Mouse (Mus musculus): ENCODE data around the gene Fgfr2. TPM values are rescaled to one million over a fixed set of nuclear protein-coding genes. Genes with fewer than 3 reads are reported as not detected.

Gene Fgfr2
- polyA plus RNA-seq, 1 experiment from 2014 or later, result 34.1 TPM

DNA sequence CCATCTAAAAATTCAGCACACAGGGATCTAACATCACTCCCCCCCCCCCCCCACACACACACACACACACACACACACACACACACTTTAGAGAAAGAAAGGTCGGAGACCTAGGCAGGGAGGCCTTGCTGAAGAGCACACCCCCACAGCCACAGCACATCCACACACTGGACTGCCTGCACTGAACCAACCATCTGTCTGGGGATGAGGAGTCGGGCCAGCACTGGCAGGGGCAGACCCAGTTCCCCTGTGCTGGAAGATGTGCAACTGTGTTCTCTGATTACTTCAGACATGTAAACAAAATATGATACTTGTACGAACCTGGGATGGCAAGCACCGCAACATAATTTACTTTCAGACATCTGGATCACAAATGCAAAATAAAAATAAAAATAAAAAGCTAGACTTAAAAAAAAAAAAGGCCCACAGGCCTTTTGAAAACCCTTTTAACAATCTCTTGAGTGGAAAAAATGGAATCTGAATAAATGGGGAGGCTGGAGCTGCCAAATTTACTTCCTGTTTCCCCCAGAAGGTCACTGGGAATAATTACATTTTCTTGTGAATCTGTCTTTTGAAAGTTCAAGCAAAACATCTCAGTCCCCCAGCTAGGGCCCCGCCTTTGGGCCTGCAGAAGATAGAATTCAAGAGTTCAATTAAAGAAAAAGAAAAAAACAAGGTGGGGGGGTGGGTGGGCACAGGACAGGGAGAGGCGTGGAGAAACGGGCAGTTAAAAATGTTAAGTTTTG, 314.9 kb downstream of the Fgfr2 start:
- WGBS, result 61% methylated on average over 7 of the region's 7 CpGs
- Histone ChIP-seq H3K9ac (peak overlapping the region; percentile 59), H3K27ac (ENCODE audit: poor library complexity, severe bottlenecking) (peak overlapping the region; percentile 80), H3K27me3 (replicated peaks) (no peaks in the 10 kb centered on the region), H3K9me3 (replicated peaks) (no peaks in the 10 kb centered on the region), H3K36me3 (no peaks in the 10 kb centered on the region), H3K4me3 (no peak overlapping the region), H3K4me1 (replicated peaks) (peaks cover 87% of the 10 kb centered on the region), H3K4me2 (peak overlapping the region; percentile 57; the same call in 1 of the 2 replicates)
- ATAC-seq (ENCODE audit: insufficient number of reproducible peaks, low FRiP score), result no peak

DNA sequence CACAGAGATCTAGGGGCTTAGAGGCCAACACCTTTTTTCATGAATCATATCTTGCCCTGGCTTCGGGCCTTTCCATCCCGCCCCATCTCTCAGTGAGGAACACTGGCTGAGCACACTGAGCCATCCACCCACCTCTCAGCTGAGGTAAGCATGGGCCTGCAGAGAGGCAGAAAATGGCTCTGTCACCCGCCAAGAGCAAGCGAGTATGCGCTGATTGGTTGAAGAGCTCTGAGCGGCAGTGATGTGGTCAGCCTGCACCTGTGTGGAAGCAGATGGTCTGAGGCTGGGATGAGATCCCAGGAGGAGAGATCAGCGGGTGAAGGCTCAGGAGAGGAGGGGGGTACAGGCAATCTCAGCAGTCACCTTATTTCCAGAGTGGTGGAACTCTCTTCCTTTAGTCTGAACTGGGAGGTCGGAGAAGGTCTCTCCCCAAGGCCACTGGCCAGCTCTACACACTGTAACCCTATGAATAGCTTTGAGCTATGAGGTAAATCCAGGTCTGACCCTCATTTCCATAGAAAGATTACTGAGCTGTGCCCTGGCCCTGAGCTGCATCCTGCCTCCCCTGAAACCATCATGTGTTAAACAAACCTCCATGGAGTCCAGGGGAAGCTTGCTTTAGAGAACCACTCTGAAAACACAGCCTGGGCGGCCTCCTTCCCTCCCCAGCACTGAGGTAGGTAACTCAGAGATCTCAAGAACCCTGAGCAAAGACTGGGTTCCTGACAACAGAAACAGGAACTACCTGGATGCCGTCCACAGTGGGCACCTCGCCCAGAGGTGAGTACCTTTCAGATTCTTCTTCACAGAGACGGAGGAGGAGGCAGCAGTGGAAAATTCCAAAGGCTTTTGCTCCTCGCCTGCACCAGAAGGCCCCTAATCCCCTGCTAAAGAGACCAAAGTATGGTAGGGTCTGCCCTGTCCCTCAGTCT, 316.0 kb downstream of the Fgfr2 start:
- H3K9ac ChIP-seq, result 0 out of 2 replicates have a peak overlapping the region, but pooled peaks have one; percentile 29
- WGBS, result 60% methylated on average over 13 of the region's 13 CpGs

DNA sequence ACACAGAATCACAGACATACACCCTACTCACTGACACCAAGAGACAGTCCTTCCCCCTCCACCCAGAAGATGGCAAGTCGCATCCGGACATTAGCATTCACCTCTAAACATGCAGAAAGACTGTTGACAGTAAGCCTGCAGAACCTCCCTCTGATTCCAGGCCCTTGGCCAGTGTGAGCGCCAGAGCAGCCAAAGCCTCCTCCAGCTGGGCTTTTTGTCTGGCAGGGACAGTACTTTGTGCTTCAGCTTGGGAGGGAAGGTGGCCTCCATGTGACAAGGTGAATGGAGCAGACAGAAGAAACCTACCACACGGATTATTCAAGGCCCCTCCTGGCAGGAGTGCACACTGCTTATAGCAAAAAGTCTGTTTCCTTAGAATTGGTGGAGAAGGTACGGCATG, 316.9 kb downstream of the Fgfr2 start:
- H3K9ac ChIP-seq, result no peak overlapping the region
- no peak for ATAC-seq (ENCODE audit: insufficient number of reproducible peaks, low FRiP score)
- peaks cover 96% of the 10 kb centered on the region for H3K4me1 ChIP-seq (replicated peaks)
- H3K27ac ChIP-seq (ENCODE audit: poor library complexity, severe bottlenecking), result 0 out of 2 replicates have a peak overlapping the region, but pooled peaks have one; percentile 36
- H3K36me3 ChIP-seq, result no peaks in the 10 kb centered on the region
- H3K9me3 ChIP-seq (replicated peaks), result no peaks in the 10 kb centered on the region
- no peak overlapping the region for H3K4me2 ChIP-seq
- no peaks in the 10 kb centered on the region for H3K27me3 ChIP-seq (replicated peaks)
- no peak overlapping the region for H3K4me3 ChIP-seq
- 62% methylated on average over 5 of the region's 5 CpGs for WGBS

More for the DNA sequence above, 316.0 kb downstream of the Fgfr2 start:
- Histone ChIP-seq H3K36me3 (no peaks in the 10 kb centered on the region), H3K4me3 (no peak overlapping the region), H3K27ac (ENCODE audit: poor library complexity, severe bottlenecking) (peak overlapping the region; percentile 56), H3K9me3 (replicated peaks) (no peaks in the 10 kb centered on the region), H3K4me2 (no peak overlapping the region), H3K4me1 (replicated peaks) (peaks cover 96% of the 10 kb centered on the region), H3K27me3 (replicated peaks) (no peaks in the 10 kb centered on the region)
- no peak for ATAC-seq (ENCODE audit: insufficient number of reproducible peaks, low FRiP score)

DNA sequence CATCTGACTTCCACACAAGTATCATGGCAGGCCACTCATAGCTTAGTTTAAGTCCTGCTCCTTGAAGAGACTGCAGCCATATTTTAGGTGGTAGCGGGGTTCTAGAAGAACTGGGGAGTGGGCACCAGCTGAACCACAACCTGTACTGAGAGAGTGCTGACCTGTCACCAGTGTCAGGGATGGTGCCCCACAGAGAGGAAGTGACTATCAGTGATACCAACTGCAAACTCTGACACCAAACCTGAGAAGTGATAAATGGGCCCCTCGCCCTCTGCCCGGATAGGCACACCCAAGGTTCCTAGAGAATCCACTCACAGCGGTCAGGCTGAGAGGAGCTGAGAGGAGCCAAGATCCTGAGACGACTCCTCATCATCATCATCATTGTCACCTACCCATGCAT, 318.2 kb downstream of the Fgfr2 start:
- WGBS, result 68% methylated on average over 5 of the region's 5 CpGs
- H3K4me1 ChIP-seq (replicated peaks), result peaks cover 96% of the 10 kb centered on the region
- H3K4me3 ChIP-seq, result no peak overlapping the region
- H3K36me3 ChIP-seq, result no peaks in the 10 kb centered on the region
- H3K9me3 ChIP-seq (replicated peaks), result no peaks in the 10 kb centered on the region
- ATAC-seq (ENCODE audit: insufficient number of reproducible peaks, low FRiP score), result no peak
- H3K4me2 ChIP-seq, result no peak overlapping the region
- no peak overlapping the region for H3K27ac ChIP-seq (ENCODE audit: poor library complexity, severe bottlenecking)
- no peaks in the 10 kb centered on the region for H3K27me3 ChIP-seq (replicated peaks)
- H3K9ac ChIP-seq, result no peak overlapping the region

DNA sequence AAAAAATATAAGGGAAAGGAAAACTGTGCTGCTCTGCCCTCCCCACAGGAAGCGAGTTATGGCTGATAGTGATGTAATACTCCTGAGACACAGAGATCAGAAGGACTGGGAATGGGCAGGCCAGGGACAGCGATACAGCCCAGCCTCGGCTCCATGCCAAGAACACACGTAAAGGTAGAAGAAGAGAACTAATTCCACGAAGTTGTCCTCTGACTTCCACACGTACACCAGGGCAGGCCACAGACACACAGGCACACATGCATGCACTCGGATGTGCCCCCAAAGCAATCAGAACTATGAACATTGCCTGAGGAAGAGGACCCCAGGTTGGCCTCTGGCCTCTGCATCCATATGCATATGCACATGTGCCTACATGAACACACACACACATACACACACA, 318.7 kb downstream of the Fgfr2 start:
- Histone ChIP-seq H3K4me3 (no peak overlapping the region), H3K36me3 (no peaks in the 10 kb centered on the region), H3K4me1 (replicated peaks) (peaks cover 96% of the 10 kb centered on the region), H3K27ac (ENCODE audit: poor library complexity, severe bottlenecking) (peak overlapping the region; percentile 74; the same call in 1 of the 2 replicates), H3K9me3 (replicated peaks) (no peaks in the 10 kb centered on the region), H3K4me2 (no peak overlapping the region), H3K27me3 (replicated peaks) (no peaks in the 10 kb centered on the region), H3K9ac (no peak overlapping the region)
- 52% methylated on average over 7 of the region's 7 CpGs for WGBS
- no peak for ATAC-seq (ENCODE audit: insufficient number of reproducible peaks, low FRiP score)

DNA sequence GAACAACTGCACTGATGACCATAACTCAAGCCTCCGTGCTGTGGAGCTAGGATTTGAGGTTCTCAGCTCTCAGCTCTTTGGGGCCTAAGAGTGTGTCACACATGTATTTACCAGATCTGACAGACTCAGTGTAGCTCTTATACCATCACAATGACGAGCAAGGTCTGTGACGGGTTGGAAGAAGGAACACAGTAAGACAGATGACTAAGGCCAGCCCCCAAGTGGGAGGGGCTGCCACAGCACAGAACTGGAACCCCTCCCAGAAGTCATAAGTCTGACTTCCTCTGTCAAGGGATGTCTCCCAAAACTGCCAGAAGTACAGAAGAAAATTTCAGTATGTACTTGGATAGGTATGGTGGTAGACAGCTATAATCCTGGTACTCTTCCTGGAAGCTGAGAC, 319.2 kb downstream of the Fgfr2 start:
- no peak for ATAC-seq (ENCODE audit: insufficient number of reproducible peaks, low FRiP score)
- no peak overlapping the region for H3K4me2 ChIP-seq
- no peaks in the 10 kb centered on the region for H3K9me3 ChIP-seq (replicated peaks)
- H3K27ac ChIP-seq (ENCODE audit: poor library complexity, severe bottlenecking), result peak overlapping the region; percentile 74
- no peak overlapping the region for H3K9ac ChIP-seq
- no peaks in the 10 kb centered on the region for H3K27me3 ChIP-seq (replicated peaks)
- 65% methylated on average over 3 of the region's 3 CpGs for WGBS
- H3K4me1 ChIP-seq (replicated peaks), result peaks cover 96% of the 10 kb centered on the region
- no peaks in the 10 kb centered on the region for H3K36me3 ChIP-seq
- no peak overlapping the region for H3K4me3 ChIP-seq

DNA sequence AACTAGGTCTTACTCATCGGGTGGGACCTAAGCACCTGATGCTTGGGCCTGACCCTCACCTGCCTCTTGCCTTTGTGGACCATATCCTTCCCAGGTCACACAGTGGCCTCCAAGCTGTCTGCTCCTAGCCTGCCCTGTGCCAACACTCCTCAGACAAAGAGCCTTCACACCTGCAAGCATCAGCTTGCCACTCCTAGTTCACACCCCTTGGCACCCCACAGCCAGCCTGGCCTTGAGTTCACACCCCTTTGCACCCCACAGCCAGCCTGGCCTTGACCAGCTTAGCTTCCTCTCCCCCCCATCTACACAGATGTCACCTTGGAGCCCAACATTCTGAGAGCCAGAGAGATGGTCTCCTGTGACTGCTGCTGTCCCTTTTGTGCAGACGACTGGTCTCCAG, 319.8 kb downstream of the Fgfr2 start:
- Histone ChIP-seq H3K9ac (no peak overlapping the region), H3K4me3 (no peak overlapping the region), H3K9me3 (replicated peaks) (no peaks in the 10 kb centered on the region), H3K27ac (ENCODE audit: poor library complexity, severe bottlenecking) (peak overlapping the region; percentile 74), H3K36me3 (no peaks in the 10 kb centered on the region), H3K27me3 (replicated peaks) (no peaks in the 10 kb centered on the region), H3K4me1 (replicated peaks) (peaks cover 90% of the 10 kb centered on the region), H3K4me2 (no peak overlapping the region)
- WGBS, result 54% methylated on average over 2 of the region's 2 CpGs
- no peak for ATAC-seq (ENCODE audit: insufficient number of reproducible peaks, low FRiP score)

DNA sequence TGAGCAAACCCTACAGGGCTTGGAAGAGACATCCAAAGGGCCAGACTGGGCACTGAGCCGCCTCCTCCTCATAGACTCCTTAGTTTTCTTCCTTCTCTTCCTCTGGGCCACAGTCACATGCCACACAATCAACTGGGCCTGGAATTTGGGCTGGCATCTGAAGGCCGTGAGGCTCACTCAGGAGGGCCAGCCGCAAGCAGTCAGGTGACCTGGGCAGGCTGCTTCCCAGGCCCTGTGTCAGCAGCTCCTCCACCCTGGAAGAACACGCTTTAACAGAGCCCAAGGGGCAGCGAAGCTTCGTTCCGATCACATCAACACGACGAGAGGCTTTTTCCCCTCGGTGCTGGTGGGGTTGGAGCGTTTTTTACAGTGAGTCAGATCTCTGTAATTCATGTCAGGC, 320.5 kb downstream of the Fgfr2 start:
- 0 out of 2 replicates have a peak, but pooled peaks cover 5% of the 10 kb centered on the region for H3K36me3 ChIP-seq
- WGBS, result 48% methylated on average over 11 of the region's 11 CpGs
- no peak for ATAC-seq (ENCODE audit: insufficient number of reproducible peaks, low FRiP score)
- H3K4me1 ChIP-seq (replicated peaks), result peaks cover 84% of the 10 kb centered on the region
- H3K27me3 ChIP-seq (replicated peaks), result no peaks in the 10 kb centered on the region
- H3K9me3 ChIP-seq (replicated peaks), result no peaks in the 10 kb centered on the region
- H3K9ac ChIP-seq, result peak overlapping the region; percentile 42; the same call in 1 of the 2 replicates
- peak overlapping the region; percentile 74 for H3K27ac ChIP-seq (ENCODE audit: poor library complexity, severe bottlenecking)
- no peak overlapping the region for H3K4me2 ChIP-seq
- H3K4me3 ChIP-seq, result no peak overlapping the region

DNA sequence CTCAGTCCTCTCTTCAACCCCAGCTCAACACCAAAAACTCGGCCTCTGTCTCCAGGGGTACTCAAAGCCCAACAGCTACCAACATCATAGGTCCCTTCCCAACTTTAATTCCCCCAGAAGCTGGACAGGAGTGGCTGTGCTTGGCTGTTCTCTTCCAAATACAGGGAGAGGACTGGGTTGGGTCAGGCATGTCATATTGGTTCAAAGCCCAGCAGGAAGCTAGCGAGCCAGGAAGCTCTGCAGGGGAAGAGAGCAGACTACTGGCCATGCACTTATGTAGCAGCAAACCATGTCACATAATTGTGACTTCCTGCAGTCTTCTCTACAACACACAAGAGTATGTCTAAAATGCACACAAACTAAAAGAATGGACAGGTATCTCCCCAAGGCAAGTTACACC, 321.1 kb downstream of the Fgfr2 start:
- no peak overlapping the region for H3K4me2 ChIP-seq
- H3K36me3 ChIP-seq, result 0 out of 2 replicates have a peak, but pooled peaks cover 5% of the 10 kb centered on the region
- H3K27me3 ChIP-seq (replicated peaks), result no peaks in the 10 kb centered on the region
- H3K4me3 ChIP-seq, result no peak overlapping the region
- peak overlapping the region; percentile 74 for H3K27ac ChIP-seq (ENCODE audit: poor library complexity, severe bottlenecking)
- H3K4me1 ChIP-seq (replicated peaks), result peaks cover 78% of the 10 kb centered on the region
- H3K9me3 ChIP-seq (replicated peaks), result no peaks in the 10 kb centered on the region
- WGBS, result 86% methylated on average over 2 of the region's 2 CpGs
- H3K9ac ChIP-seq, result peak overlapping the region; percentile 42; the same call in 1 of the 2 replicates
- no peak for ATAC-seq (ENCODE audit: insufficient number of reproducible peaks, low FRiP score)

DNA sequence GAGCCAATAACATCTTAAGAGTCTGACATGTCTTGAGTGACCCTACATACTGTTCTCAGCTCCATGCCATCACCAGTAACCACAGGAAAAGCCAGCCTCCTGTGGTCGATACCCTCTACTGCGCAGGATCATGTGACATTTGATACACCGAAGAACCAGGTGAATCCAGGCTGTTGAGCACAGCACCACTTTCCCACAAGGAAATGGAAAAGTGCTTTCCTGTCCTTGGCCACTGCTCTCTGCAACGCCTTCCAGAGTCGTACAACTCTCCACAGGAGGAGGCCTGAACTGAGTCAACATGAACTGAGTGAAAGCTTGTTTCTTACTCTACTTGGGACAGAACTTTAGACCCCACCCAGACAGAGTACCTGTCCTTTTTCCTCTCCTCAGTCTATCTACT, 321.6 kb downstream of the Fgfr2 start:
- 0 out of 2 replicates have a peak, but pooled peaks cover 5% of the 10 kb centered on the region for H3K36me3 ChIP-seq
- no peak overlapping the region for H3K9ac ChIP-seq
- peaks cover 73% of the 10 kb centered on the region for H3K4me1 ChIP-seq (replicated peaks)
- no peaks in the 10 kb centered on the region for H3K9me3 ChIP-seq (replicated peaks)
- H3K27ac ChIP-seq (ENCODE audit: poor library complexity, severe bottlenecking), result peak overlapping the region; percentile 51; the same call in 1 of the 2 replicates
- no peak overlapping the region for H3K4me3 ChIP-seq
- H3K27me3 ChIP-seq (replicated peaks), result no peaks in the 10 kb centered on the region
- H3K4me2 ChIP-seq, result no peak overlapping the region
- 87% methylated on average over 5 of the region's 5 CpGs for WGBS
- no peak for ATAC-seq (ENCODE audit: insufficient number of reproducible peaks, low FRiP score)

DNA sequence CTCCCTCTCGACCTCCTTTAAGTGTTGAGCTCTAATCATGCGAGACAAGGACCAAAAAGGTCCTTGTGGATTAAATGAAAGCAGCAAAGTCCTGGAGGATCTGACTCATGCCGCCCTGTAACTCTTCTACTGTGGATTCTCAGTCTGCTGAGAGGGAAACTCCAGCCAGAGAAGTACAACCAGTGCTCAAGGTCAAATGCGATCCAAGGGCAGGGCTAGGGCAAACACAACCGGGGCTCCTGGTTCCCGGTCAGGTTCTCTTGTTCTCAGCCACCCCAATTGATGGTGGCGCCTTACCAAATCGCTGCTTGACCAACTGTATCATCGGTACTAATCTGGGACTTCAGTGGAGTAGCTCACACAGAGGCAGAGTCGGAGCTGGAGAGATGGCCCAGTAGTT, 322.3 kb downstream of the Fgfr2 start:
- Histone ChIP-seq H3K27ac (ENCODE audit: poor library complexity, severe bottlenecking) (peak overlapping the region; percentile 51), H3K9me3 (replicated peaks) (no peaks in the 10 kb centered on the region), H3K4me2 (no peak overlapping the region), H3K36me3 (0 out of 2 replicates have a peak, but pooled peaks cover 5% of the 10 kb centered on the region), H3K9ac (no peak overlapping the region), H3K4me3 (no peak overlapping the region), H3K4me1 (replicated peaks) (peaks cover 66% of the 10 kb centered on the region), H3K27me3 (replicated peaks) (no peaks in the 10 kb centered on the region)
- WGBS, result 68% methylated on average over 10 of the region's 10 CpGs
- no peak for ATAC-seq (ENCODE audit: insufficient number of reproducible peaks, low FRiP score)
